Mouse (Mus musculus) heart, postnatal 0 days (tissue): ENCODE data around the gene Snapc1.

Source experiments
- CTCF ChIP-seq: IDR thresholded peaks from 2 replicates; pipeline ENCODE4 v1.5.1; 2016; ENCODE audit warnings: antibody characterized with exemption, control low read depth, low read depth
- EP300 ChIP-seq: IDR thresholded peaks from 2 replicates; pipeline ENCODE4 v1.6.1; 2016; ENCODE audit warnings: antibody characterized with exemption, low read depth

DNA sequence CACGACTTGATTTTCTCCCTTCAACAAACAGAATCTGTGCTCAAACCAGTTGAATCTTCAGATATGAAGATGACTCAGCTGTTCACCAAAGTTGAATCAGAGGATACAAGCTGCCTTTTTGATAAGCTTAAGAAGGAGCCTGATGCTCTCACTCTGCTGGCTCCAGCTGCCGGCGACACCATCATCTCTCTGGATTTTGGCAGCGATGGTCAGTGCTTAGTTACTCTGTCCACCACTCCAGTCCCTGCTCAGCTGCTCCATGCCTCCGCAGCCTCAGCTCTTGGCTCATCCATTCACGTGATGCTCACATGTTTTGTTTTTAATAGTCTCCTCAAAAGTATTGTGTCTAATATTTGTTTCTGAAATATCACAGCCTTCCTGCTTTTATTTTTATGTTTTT is 24.7 kb upstream of the Snapc1 start:
- TF ChIP-seq CTCF, result no peak
- no peak for TF ChIP-seq EP300
